Mouse (Mus musculus) kidney, embryonic 14.5 days (tissue): Measurements from ENCODE around the gene Bves. TPM values are rescaled to one million over a fixed set of nuclear protein-coding genes. Genes with fewer than 3 reads are reported as not detected.

ENCODE experiments used
- ATAC-seq: fragments of 200-750 bp; cut with Nextera tagmentation; 2 replicates; pipeline ENCODE4 v1.8.0; 2017; ENCODE audit warnings: moderate number of reproducible peaks, mild to moderate bottlenecking, moderate TSS enrichment, moderate library complexity; ENCODE audit not compliant: low FRiP score, low TSS enrichment
- H3K27ac ChIP-seq: fragments of 300-500 bp; sonication (generic); 2 replicates; pipeline ENCODE4 v1.5.1; 2014; ENCODE audit warnings: low read depth, mild to moderate bottlenecking, low read length, moderate library complexity, mixed read lengths
- H3K27me3 ChIP-seq: fragments of 300-500 bp; sonication (generic); 2 replicates; pipeline ENCODE4 v1.6.1; 2014; ENCODE audit warnings: mild to moderate bottlenecking, low read length; ENCODE audit not compliant: control insufficient read depth, insufficient read depth
- H3K36me3 ChIP-seq: fragments of 300-500 bp; sonication (generic); 2 replicates; pipeline ENCODE4 v1.6.1; 2014; ENCODE audit warnings: low read length, mixed read lengths; ENCODE audit not compliant: control insufficient read depth, insufficient read depth
- H3K4me1 ChIP-seq: fragments of 300-500 bp; sonication (generic); 2 replicates; pipeline ENCODE4 v1.6.1; 2014; ENCODE audit warnings: low read length, mixed read lengths; ENCODE audit not compliant: control insufficient read depth, insufficient read depth
- H3K4me2 ChIP-seq: fragments of 300-500 bp; sonication (generic); replicated peaks from 2 replicates; pipeline ENCODE4 v1.6.1; 2014; ENCODE audit warnings: low read depth, mild to moderate bottlenecking, low read length
- H3K4me3 ChIP-seq: fragments of 300-500 bp; sonication (generic); 2 replicates; pipeline ENCODE4 v1.5.1; 2014; ENCODE audit warnings: mild to moderate bottlenecking, low read length
- H3K9ac ChIP-seq: fragments of 300-500 bp; sonication (generic); 2 replicates; pipeline ENCODE4 v1.6.1; 2014; ENCODE audit warnings: low read depth, mild to moderate bottlenecking, low read length, moderate library complexity
- H3K9me3 ChIP-seq: fragments of 300-500 bp; sonication (generic); 2 replicates; pipeline ENCODE4 v1.6.1; 2016; ENCODE audit warnings: low read length; ENCODE audit not compliant: control insufficient read depth
- WGBS: fragments of 180-500 bp; shearing (Covaris S2); extraction: QIAGEN DNeasy Blood & Tissue Kit; methylation state at CpG from one replicate; pipeline ENCODE4 v1.1.7; 2014; 5-methylcytosine and 5-hydroxymethylcytosine counted together
- polyA plus RNA-seq: library from polyadenylated mRNA; unstranded; fragments of >200 nt; fragmentation: Nextera tagmentation; extraction: Ambion mirVana; gene quantifications from 2 replicates; pipeline ENCODE4 v1.2.1, GENCODE M21; 2014

Bves gene
- polyA plus RNA-seq, 1 experiment from 2014 or later = 1.2 TPM

DNA sequence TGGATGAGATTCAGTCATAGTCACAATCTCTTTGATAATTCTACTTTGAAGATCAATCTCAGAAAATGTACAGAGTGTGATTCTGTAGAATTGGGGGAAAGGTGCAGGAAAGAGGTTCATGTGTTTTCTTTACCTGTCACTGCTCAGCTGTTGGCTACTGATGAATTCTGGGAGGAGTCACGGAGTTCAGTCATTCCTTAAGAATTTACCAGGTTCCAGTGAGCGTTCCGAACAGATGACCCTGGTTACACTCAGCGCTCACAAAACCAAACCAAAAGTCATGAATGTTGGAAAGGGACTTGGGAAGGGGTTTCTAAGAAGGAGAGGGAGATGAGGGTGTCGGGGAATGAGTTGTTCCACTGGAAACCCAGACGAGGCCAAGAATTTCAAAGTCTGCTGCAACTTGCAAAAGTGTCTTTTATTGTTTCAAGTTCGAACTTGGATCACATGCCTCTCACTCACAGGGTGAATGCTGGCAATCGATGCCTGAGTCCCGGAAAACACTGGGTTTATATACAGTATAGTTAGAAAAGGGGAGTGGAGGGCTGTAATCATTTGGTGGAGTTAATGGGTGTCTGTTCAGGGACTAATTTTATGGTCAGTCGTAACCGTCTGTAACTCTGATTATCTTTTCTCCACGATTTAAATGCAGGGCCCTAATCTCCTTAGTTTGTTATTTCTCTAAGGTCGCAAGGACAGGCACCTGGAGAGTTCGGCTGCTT, 32.1 kb upstream of the Bves start:
- H3K9ac ChIP-seq = no peak overlapping the region
- no peak for ATAC-seq
- H3K27ac ChIP-seq = no peak overlapping the region
- H3K4me1 ChIP-seq = no peaks in the 10 kb centered on the region
- no peak overlapping the region for H3K4me3 ChIP-seq
- 34% methylated on average over 14 of the region's 14 CpGs for WGBS
- no peaks in the 10 kb centered on the region for H3K9me3 ChIP-seq
- H3K27me3 ChIP-seq = no peaks in the 10 kb centered on the region
- no peak overlapping the region for H3K4me2 ChIP-seq
- H3K36me3 ChIP-seq = no peaks in the 10 kb centered on the region

DNA sequence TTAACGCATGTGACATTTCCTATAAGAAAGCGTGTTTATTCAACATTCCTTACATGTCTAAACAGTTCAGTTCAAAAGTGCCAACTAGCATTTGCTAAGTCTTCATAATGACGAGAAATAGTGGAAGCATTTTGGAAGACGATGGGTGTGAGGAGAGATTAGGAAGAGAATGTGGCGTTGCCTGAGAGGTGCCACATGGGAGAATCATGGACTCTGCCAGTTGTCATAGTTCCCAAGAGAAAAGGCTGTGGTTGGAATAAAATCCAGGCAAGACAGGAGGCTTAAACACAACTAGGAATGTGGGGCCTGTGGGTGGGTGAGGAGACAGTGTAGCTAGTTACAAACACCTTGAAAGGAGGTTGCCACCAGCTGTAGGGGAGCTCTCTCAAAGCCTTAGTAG, 30.4 kb upstream of the Bves start:
- Histone ChIP-seq H3K27me3 (no peaks in the 10 kb centered on the region), H3K4me3 (no peak overlapping the region), H3K27ac (no peak overlapping the region), H3K9me3 (no peaks in the 10 kb centered on the region), H3K4me2 (no peak overlapping the region), H3K9ac (no peak overlapping the region), H3K4me1 (no peaks in the 10 kb centered on the region), H3K36me3 (no peaks in the 10 kb centered on the region)
- 89% methylated on average over 5 of the region's 5 CpGs for WGBS
- ATAC-seq = no peak

DNA sequence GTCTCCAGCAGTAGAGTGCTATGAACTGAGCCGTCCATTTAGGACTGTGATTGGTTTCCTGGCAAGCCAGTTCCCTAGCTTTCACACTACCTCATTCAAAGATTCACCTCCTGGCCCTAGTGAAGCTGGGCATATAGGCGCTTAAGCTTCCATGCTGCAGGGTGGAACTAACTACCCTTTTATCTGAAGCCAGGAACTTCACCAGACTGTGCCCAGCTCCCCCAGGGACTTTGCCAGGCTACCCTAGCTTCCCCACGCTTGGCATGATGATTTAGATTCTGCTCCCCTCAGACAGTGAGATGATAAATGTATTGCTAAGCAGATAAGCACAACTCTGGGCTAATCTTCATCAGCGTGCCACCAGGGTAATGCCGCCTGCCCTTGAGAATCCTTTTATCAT, 24.4 kb upstream of the Bves start:
- Histone ChIP-seq H3K9ac (no peak overlapping the region), H3K36me3 (no peaks in the 10 kb centered on the region), H3K27ac (no peak overlapping the region), H3K4me3 (no peak overlapping the region), H3K27me3 (no peaks in the 10 kb centered on the region), H3K4me2 (no peak overlapping the region), H3K4me1 (no peaks in the 10 kb centered on the region), H3K9me3 (no peaks in the 10 kb centered on the region)
- no peak for ATAC-seq
- WGBS = 79% methylated on average over 5 of the region's 5 CpGs

DNA sequence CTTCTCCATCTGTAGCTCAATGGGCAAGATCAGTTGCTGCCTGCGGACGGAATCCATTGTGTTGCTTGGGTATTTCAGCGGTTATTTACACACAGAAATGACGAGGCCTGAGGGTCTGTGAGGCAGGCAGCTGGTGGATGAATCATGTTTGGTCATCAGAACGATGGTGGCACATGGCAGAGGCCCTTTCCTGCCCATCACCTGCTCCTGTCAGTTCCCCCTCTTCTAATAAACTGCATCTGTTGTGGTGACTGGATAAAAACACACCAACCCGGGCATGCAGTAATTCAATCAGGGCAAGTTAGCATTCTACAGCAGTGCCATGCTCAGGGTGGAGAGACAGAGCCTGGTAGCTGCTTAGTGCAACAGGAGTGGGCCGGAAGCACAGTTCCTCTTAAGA, 23.9 kb upstream of the Bves start:
- Histone ChIP-seq H3K36me3 (no peaks in the 10 kb centered on the region), H3K4me1 (no peaks in the 10 kb centered on the region), H3K9ac (no peak overlapping the region), H3K9me3 (no peaks in the 10 kb centered on the region), H3K27me3 (no peaks in the 10 kb centered on the region), H3K4me2 (no peak overlapping the region), H3K27ac (no peak overlapping the region), H3K4me3 (no peak overlapping the region)
- 73% methylated on average over 7 of the region's 7 CpGs for WGBS
- no peak for ATAC-seq

DNA sequence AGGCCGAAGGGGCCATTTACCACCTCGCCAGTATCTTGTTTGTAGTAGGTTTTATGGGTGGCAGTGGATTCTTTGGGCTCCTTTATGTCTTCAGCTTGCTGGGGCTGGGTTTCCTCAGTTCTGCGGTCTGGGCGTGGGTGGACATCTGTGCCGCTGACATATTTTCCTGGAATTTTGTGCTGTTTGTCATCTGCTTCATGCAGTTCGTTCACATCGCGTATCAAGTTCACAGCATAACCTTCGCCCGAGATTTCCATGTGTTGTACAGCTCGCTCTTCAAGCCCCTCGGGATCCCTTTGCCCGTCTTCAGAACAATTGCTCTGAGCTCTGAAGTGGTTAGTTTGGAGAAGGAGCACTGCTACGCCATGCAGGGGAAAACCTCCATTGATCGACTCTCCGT, 20.7 kb upstream of the Bves start:
- Histone ChIP-seq H3K9me3 (no peaks in the 10 kb centered on the region), H3K27me3 (no peaks in the 10 kb centered on the region), H3K36me3 (no peaks in the 10 kb centered on the region), H3K9ac (no peak overlapping the region), H3K4me3 (no peak overlapping the region), H3K4me1 (no peaks in the 10 kb centered on the region), H3K4me2 (no peak overlapping the region), H3K27ac (no peak overlapping the region)
- WGBS = 91% methylated on average over 16 of the region's 16 CpGs
- no peak for ATAC-seq

DNA sequence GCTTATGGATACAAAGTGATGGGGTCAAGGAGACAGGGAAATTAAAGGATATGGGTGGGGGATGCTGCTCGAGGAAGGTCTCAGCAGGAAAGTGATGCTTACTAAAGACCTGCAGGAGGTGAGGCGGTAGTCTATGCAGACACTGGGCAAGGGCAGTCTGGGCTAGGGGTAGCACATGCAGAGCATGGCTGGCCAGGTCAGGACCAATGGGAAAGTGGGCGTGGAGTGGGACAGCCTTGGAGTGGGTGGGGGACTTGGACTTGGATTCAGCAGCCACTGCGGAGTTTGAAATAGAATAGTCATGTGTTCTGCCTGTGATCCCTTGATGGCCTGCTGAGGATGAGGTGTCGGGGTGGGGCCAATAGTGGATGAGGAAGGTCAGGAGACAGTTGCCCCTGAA, 16.6 kb upstream of the Bves start:
- Histone ChIP-seq H3K36me3 (no peaks in the 10 kb centered on the region), H3K9me3 (no peaks in the 10 kb centered on the region), H3K27ac (no peak overlapping the region), H3K4me1 (no peaks in the 10 kb centered on the region), H3K27me3 (no peaks in the 10 kb centered on the region), H3K4me2 (no peak overlapping the region), H3K9ac (no peak overlapping the region), H3K4me3 (no peak overlapping the region)
- ATAC-seq = no peak
- 88% methylated on average over 5 of the region's 5 CpGs for WGBS

DNA sequence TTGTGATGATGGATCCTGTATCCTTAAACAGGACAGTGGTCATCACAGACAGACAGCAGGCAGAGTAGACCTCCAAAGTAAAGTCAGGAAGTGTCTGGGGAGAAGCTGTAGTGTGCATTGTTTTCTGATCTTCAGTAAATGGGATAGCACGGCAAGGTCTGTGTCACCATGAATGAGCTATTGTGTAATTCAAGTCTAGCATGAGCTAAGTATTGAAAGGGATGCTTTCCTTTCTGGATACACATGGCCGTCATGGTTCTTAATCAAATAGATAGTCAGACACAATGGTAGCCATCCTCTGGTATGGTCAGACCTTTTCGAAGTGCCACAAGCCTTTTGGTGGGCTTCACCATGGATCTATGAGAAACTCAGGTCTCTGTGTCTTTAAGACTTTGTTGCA, 15.3 kb upstream of the Bves start:
- Histone ChIP-seq H3K4me3 (no peak overlapping the region), H3K36me3 (no peaks in the 10 kb centered on the region), H3K27ac (no peak overlapping the region), H3K27me3 (no peaks in the 10 kb centered on the region), H3K9ac (no peak overlapping the region), H3K9me3 (no peaks in the 10 kb centered on the region), H3K4me1 (no peaks in the 10 kb centered on the region), H3K4me2 (no peak overlapping the region)
- no peak for ATAC-seq
- 88% methylated on average over 3 of the region's 3 CpGs for WGBS

DNA sequence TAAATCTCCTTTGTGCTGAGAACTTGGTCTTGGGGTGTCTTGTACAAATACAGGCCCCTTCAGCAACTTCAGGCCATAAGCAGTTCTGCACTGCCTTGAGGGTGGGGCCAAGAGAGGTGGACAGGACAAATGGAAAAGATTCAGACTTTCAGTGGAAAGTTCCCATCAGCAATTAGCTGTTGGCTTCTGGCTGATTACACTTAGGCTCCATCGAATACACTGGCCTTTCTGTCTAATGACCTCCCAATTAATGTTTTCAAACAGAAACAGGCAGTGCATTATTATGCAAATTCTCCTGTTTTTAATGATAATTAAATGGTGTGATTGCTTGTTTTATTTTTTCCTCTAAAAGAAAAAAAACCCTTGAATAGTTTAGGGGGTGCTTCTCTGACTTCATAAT, 11.4 kb upstream of the Bves start:
- no peaks in the 10 kb centered on the region for H3K27me3 ChIP-seq
- H3K4me1 ChIP-seq = no peaks in the 10 kb centered on the region
- no peak overlapping the region for H3K4me2 ChIP-seq
- WGBS = 36% methylated on average over 1 of the region's 1 CpGs
- no peak overlapping the region for H3K9ac ChIP-seq
- no peak overlapping the region for H3K4me3 ChIP-seq
- no peaks in the 10 kb centered on the region for H3K36me3 ChIP-seq
- no peak for ATAC-seq
- H3K27ac ChIP-seq = no peak overlapping the region
- H3K9me3 ChIP-seq = no peaks in the 10 kb centered on the region

DNA sequence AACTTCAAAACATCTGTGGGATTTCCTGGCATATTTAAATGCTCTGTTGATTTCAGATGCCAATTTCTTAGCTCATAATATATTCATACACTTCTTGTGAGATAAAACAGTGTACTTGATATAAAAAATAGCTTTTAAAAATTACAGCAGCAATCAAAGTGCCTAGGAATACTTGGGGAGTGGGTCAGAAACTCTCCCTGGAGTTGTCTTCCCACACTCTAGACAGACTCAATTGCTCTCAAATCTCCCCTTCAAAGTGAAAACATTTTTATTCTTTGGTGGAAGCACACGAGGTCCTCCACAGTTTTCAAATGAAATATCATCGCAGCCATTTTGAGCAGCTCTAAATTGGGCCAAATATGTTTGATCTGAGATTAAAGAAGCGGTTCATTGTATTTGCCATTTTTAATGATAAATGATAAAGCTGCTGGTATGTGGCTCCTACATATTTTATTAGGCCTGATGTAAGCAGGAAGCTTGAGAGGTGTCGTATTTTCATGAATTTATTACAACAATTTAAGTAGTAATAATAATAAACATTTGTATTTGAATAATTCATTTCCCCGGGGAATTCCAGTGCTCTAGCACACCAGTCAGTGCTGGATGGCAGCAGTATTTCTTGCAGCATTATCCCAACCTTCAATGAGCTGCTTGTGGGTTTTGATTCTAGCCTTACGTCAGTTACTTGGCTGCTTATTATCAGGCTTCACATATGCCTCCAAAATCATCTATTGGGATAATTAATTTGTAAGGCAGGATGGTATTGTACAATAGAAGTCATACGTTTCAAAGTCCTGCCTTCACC, 7.2 kb upstream of the Bves start:
- no peaks in the 10 kb centered on the region for H3K27me3 ChIP-seq
- H3K36me3 ChIP-seq = no peaks in the 10 kb centered on the region
- no peaks in the 10 kb centered on the region for H3K9me3 ChIP-seq
- 77% methylated on average over 7 of the region's 7 CpGs for WGBS
- no peak overlapping the region for H3K4me3 ChIP-seq
- no peak overlapping the region for H3K27ac ChIP-seq
- no peaks in the 10 kb centered on the region for H3K4me1 ChIP-seq
- H3K9ac ChIP-seq = no peak overlapping the region
- no peak overlapping the region for H3K4me2 ChIP-seq
- no peak for ATAC-seq
